Mouse (Mus musculus) mature B cell (primary cell): ENCODE measurements around the gene Acsl1.

Experiments
- in situ Hi-C: fragments of 300-500 bp; cut with MboI; formaldehyde crosslinking; loops from 2 replicates; pipeline ENCODE4 v1.14.3; 2019

Gene Acsl1

GRCm38 (mm10) chr8:46470792-46471781 is at the start of gene Acsl1:
Acsl1 (plus strand) TSS chr8:46471037.
- in situ Hi-C loops, result no loop called here

- in situ Hi-C loops, result no loop called here
Observed at GRCm38 (mm10) chr8:46421515-46421914, 49.3 kb upstream of the Acsl1 start.

GRCm38 (mm10) chr8:46427940-46428339 is 42.9 kb upstream of the Acsl1 start:
- in situ Hi-C loops, result no loop called here

GRCm38 (mm10) chr8:46429871-46430270 is 41.0 kb upstream of the Acsl1 start:
- in situ Hi-C loops, result no loop called here

GRCm38 (mm10) chr8:46431921-46432320 is 38.9 kb upstream of the Acsl1 start:
- in situ Hi-C loops, result no loop called here

GRCm38 (mm10) chr8:46432581-46432980 is 38.3 kb upstream of the Acsl1 start:
- in situ Hi-C loops, result no loop called here

GRCm38 (mm10) chr8:46433656-46434055 is 37.2 kb upstream of the Acsl1 start:
- in situ Hi-C loops, result no loop called here

- in situ Hi-C loops, result no loop called here
Observed at GRCm38 (mm10) chr8:46438491-46438890, 32.3 kb upstream of the Acsl1 start.

GRCm38 (mm10) chr8:46445964-46446915 is 24.6 kb upstream of the Acsl1 start:
- in situ Hi-C loops, result no loop called here

- in situ Hi-C loops, result no loop called here
Observed at GRCm38 (mm10) chr8:46447334-46447733, 23.5 kb upstream of the Acsl1 start.

- in situ Hi-C loops, result no loop called here
Observed at GRCm38 (mm10) chr8:46448606-46449005, 22.2 kb upstream of the Acsl1 start.

- in situ Hi-C loops, result no loop called here
Observed at GRCm38 (mm10) chr8:46449063-46449462, 21.8 kb upstream of the Acsl1 start.

GRCm38 (mm10) chr8:46449723-46450251 is 21.1 kb upstream of the Acsl1 start:
- in situ Hi-C loops, result no loop called here

- in situ Hi-C loops, result no loop called here
Observed at GRCm38 (mm10) chr8:46458215-46458811, 12.5 kb upstream of the Acsl1 start.

- in situ Hi-C loops, result no loop called here
Observed at GRCm38 (mm10) chr8:46468400-46468799, 2.4 kb upstream of the Acsl1 start.

GRCm38 (mm10) chr8:46469071-46469769 is 1.6 kb upstream of the Acsl1 start:
- in situ Hi-C loops, result no loop called here

GRCm38 (mm10) chr8:46470091-46470791 is 596 bp upstream of the Acsl1 start:
- in situ Hi-C loops, result no loop called here

GRCm38 (mm10) chr8:46471926-46472485 is 1.2 kb downstream of the Acsl1 start:
- in situ Hi-C loops, result no loop called here

GRCm38 (mm10) chr8:46474120-46474519 is 3.3 kb downstream of the Acsl1 start:
- in situ Hi-C loops, result no loop called here

- in situ Hi-C loops, result no loop called here
Observed at GRCm38 (mm10) chr8:46474634-46475033, 3.8 kb downstream of the Acsl1 start.
